Mouse (Mus musculus): ENCODE measurements around the gene Mrpl1.

DNA sequence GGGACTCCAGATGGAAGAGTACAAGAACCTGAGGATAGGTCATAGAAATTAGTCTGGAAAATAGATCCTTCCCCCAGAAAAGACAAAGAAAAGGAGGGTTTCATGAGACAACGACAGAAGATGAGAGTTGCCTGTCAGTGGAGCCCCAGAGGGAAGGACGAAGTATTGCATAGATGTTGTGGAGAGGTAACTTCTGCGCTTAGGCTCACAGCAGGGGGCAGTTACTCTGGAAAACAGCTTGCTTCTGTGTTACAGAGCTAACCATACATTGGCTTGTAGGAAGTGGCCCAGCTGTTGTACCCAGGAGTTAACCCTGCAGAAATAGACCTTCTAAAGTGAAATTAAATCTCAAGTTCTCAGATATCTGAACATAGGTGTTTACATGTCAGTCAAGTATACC is 45.9 kb downstream of the Mrpl1 start:
- TF ChIP-seq CTCF (IDR thresholded peaks at IDR 0.05; ENCODE audit: borderline replicate concordance, control insufficient read depth, extremely low read depth, insufficient read depth, low read length, poor library complexity): no peak
- no peak for TF ChIP-seq POLR2A (IDR thresholded peaks at IDR 0.05; ENCODE audit: control insufficient read depth, extremely low read depth, insufficient read depth, low read length, poor library complexity)

Measured in thymus, adult 2 months (tissue).